Mouse (Mus musculus) layer of hippocampus, postnatal 25 days (tissue): ENCODE data around the gene 2310034G01Rik. TPM values are rescaled to one million over a fixed set of nuclear protein-coding genes. Genes with fewer than 3 reads are reported as not detected.

ENCODE experiments used
- DNase-seq, 2 experiments: peaks; one replicate each; pipeline ENCODE4 v3.0.0; 2022; ENCODE audit warnings: mixed read lengths in 2 of 2, low spot score in 1 of 2; ENCODE audit errors: extremely low spot score in 1 of 2
- total RNA-seq, 2 experiments: library from RNA; stranded (reverse); gene quantifications; 2 replicates each; pipeline ENCODE4 v1.2.3; 2021

2310034G01Rik gene
- total RNA-seq, 2 experiments from 2014 or later, result 0.76 to 0.89 TPM

GRCm38 (mm10) chr19:46316846-46317545 is 33.1 kb downstream of the 2310034G01Rik start:
- peak; percentile 60 to 61 for DNase-seq

DNA sequence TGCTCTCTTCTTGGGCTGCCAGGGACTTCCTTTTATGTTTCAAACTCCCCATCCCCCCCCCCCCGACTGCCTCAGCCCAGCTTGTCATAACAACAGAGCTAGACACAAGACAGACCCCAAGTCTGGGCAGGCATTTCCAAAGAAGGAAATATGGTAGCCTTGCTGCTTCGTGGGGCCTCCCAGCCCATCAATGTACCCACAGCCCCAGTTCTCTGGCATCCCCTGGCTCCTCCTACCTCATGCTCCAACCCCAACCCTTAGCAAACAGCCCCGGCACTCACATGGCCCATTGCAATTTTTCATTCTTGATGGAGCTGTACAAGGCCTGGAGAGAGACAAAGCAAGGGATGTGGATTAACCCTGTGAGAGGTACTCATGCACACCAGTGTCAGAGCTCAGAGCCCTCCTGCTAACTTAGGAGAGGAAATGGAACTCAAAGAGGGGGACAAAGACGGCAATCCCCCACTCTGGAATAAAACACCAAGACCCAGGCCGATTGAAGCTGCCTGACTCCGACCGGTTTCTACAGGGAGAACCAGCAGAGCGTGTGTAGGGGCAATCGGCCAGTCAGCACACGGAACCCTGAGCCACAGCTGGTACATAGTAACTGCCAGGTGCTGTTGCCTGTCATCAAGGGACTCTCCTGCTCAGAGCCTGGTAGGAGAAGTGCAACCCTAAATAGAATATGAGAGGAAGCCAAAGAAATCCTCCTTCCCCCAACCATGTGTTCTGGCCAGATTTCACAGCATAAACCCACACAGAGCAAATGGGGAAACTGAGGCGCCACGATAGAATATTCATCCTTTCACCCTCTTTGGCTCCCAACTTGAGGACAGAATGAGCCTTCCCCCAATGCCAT is 34.1 kb downstream of the 2310034G01Rik start:
- DNase-seq, result no peak

DNA sequence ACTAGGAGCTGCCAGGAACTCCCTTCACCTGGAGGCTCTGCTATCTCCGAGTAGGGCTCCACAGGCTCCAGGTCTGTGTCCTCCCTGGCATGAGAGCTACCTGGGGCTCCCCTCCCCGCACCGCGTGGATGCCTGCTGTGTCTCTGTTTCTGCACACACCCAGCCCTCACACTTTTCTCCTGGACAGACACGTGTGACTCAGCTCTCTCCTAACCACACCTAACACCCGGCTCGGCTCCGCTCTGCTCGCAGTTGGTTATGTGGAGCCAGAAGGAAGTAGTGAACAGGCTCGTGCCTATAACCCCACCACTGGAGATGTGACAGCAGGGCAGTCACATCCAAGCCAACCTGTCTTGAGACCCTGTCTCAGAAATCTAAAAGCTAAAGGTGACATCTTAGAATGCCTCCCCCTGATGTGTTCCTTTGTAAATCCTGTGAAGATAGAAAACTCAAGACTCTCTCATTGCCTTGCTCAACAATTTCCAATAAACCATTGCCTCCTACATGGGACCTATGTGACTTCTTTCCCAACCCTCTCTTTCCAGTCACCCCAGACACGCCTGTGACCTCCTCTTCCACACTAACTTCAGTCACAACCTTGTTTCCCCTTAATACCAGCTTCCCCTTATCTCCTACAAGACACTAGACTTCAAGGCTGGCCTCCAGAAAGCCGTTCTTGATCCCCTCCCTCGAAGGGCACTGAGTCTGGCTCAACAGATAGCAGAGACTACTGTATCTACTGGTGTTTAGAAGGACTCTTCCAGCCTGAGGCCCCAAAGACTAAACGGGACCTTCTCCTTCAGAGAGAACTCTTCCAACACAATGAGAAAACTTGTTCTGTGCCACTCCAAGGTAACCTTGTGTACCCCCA is 35.0 kb downstream of the 2310034G01Rik start:
- peak in 1 of 2 experiments; percentile 8 for DNase-seq

DNA sequence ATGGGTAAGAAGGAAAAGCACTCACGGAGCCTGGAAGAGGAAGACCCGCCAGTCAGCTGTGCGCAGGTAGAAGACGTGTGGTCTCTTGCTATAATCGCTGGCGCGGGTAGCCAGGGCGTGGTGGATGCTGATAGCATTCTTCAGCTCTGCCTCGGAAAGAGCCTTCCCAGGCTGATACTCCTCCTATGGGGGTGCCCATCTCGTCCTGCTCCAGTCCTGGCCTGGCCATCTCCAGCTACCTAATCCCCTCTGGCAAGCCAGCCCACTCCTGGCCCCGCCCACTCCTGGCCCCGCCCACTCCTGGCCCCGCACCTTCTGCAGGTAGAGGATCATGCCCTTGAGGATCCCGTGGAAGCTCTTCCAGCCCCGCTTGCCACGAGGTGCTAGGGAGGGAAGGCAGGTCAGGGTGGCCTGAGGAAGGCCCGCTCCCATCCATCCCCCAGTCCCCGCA is 35.9 kb downstream of the 2310034G01Rik start:
- no peak for DNase-seq

DNA sequence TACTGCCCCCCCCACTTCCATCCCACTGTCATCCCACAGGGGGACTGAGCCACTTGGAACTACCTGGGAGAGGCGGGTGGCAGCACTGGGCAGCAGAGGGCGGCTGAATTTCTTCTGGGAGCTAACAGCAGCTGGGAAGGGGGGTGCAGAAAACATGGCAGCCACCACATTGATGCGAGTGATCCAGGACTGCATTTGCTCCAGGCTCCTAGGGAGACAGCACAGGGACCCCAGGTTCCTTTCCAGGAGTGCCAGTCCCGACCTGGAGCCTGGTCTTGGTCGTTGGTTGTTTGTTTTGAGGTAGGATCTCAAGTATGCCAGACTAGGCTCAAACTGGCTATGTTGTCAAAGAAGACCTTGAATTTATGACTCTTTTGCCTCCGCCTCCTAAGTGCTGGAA is 36.5 kb downstream of the 2310034G01Rik start:
- no peak for DNase-seq

GRCm38 (mm10) chr19:46313116-46313515 is 37.0 kb downstream of the 2310034G01Rik start:
- no peak for DNase-seq

DNA sequence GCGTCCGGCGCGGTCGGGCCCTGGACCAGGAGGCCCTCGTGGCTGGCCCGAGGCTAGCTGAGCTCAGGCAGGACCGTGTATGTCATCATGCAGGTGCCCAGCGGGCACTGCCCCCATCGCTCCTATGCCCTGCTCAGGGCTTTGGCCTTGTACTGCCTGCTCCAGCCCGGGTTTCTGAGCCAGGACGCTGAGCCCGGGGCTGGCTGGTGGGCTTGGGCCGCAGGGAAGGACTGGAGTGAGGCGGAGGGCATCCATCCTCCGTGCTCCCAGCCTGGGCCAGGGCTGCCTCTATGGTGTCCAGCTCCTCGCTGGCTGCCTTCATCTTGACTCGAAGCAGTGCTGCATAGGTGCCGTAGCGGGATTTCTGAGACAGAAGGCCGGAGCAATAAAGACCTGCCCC is 37.5 kb downstream of the 2310034G01Rik start:
- no peak for DNase-seq

- no peak for DNase-seq
Observed at GRCm38 (mm10) chr19:46311341-46311740, 38.8 kb downstream of the 2310034G01Rik start.

- DNase-seq, result peak in 1 of 2 experiments; percentile 11
Observed at GRCm38 (mm10) chr19:46310312-46310865, 39.7 kb downstream of the 2310034G01Rik start.

DNA sequence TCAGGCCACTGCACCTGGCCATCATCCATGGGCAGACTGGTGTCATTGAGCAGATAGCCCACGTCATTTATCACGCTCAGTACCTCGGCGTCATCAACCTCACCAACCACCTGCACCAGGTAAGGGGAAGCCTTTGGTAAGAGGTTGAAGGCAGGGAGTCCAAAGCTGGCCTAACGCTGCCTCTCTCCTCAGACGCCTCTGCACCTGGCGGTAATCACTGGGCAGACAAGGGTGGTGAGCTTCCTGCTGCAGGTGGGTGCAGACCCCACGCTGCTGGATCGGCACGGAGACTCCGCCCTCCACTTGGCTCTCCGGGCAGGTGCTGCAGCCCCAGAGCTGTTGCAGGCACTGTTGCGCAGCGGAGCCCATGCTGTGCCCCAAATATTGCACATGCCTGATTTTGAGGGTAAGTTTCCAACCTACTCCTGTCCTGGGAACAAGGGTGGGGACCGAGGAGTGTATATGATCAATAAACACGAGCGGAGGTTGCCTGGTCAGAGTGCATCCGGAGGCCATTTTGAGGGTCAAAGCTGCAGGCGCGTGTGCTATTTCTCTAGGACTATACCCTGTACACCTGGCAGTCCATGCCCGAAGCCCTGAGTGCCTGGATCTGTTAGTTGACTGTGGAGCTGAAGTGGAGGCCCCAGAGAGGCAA is 40.3 kb downstream of the 2310034G01Rik start:
- peak in 1 of 2 experiments; percentile 6 for DNase-seq

- DNase-seq, result peak; percentile 82 to 94
Observed at GRCm38 (mm10) chr19:46308706-46309435, 41.2 kb downstream of the 2310034G01Rik start.

GRCm38 (mm10) chr19:46308303-46308702 is 41.8 kb downstream of the 2310034G01Rik start:
- DNase-seq, result no peak

- DNase-seq, result no peak
Observed at GRCm38 (mm10) chr19:46307781-46308180, 42.3 kb downstream of the 2310034G01Rik start.

DNA sequence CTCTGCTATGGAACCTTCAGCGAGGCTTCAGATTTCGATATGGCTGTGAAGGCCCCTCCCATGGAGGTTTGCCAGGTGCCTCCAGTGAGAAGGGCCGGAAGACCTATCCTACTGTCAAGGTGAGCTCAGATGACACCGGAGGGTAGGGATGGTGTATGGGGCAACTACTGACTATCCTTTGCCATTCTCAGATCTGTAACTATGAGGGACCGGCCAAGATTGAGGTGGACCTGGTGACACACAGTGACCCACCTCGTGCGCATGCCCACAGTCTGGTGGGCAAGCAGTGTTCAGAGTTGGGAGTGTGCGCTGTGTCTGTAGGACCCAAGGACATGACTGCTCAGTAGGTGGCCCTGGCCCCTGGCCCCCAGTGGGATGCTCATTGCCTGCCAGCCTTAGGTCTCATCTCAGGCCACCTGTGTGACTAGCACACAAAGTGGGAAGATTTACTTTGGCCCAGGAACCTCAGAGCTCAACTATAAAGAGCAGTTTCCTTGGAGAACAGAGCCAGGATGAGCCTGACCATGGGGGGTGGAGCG is 43.3 kb downstream of the 2310034G01Rik start:
- DNase-seq, result no peak

- DNase-seq, result no peak
Observed at GRCm38 (mm10) chr19:46306268-46306610, 43.9 kb downstream of the 2310034G01Rik start.

DNA sequence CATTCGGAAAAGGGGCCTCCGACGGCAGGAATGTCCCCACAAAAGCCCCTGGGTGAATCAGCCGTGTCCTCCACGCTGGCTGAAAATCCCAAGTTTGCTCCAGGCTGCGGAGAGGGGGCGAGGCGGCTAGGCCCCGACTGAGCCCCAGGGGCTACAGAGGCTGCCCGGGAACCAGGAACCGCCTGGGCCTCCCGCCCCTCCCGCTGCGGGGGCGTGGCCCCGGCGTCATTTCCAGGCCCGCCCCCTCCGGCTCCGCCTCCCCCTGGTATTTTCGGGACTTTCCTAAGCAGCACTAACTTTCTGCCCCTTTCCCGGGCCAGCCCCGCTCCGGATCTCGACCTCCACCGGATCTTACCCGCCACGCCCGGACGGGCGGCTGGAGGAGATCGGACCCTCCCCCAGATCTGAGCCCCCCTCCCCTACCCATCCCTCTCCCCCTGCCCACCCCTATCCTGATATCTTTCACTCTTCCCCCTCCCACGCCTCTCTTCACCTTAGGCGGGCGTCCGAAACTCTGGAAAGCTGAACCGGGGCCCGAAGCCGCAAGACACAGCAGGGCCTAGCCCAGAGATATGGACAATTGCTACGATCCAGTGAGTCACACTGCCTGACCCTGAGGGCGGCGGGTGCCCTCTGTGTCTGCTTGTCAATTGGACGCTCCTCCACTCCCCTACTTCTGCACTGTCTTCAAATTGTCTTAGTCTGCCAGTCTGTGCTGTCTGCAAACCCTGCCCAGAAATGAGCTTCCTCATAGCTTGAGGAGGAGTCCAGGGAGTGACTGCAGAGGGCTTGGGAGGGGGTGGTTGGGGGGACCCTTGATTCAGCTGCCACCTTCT is 44.5 kb downstream of the 2310034G01Rik start:
- DNase-seq, result no peak

DNA sequence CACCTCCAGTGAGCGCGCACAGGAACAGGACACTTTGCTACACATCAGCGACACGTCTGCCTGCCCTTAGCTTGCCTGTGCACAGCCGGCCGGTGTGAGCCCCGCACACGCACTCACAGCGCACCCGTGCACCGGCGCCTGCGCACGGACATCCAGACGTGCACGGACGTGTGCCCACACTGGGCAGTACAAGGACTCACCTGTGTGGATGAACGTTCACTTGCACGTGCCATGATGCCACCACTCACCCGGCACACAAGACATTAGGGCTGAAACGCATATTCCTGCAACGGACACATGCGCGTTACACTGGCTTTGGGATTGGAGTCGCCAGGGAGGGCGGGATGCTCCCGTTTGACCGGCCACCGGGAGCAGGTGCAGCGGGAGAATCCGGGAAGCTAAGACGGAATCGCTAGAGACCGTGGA is 45.2 kb downstream of the 2310034G01Rik start:
- DNase-seq, result no peak
